ENCODE assay signal across 19 mouse cellular contexts in genomic region chr4:95900815-95901214, GRCm38 (mm10).
A peak's percentile ranks its signal among the peaks of the same experiment; 100 is the strongest.
DNase-seq lines count a peak whose midpoint lies in the region; ATAC-seq lines count a peak whose summit lies in the region.
"Had no signal": no experiment of that assay in that cellular context is flagged by ENCODE, and none has a peak within 500 bp of the region (broad histone marks: within the 10 kb centered on the region; RNA-seq: fewer than 3 reads in every experiment).

No protein-coding gene starts in this region.

- no peak overlapping the region for H3K27ac ChIP-seq in neural tube, embryonic 11.5 days (ENCODE audit: low read depth, low read length)
- no peak overlapping the region; the same call in 1 of the 2 replicates for H3K27ac ChIP-seq in neural tube, embryonic 15.5 days (replicated peaks)
- peak overlapping the region; percentile 80 for H3K27ac ChIP-seq in embryonic facial prominence, embryonic 10.5 days (replicated peaks)
- H3K27ac ChIP-seq in stomach, embryonic 15.5 days = peak overlapping the region; percentile 60
- H3K27ac ChIP-seq: layer of hippocampus, adult 2 months; neural tube, embryonic 12.5 days had no signal

- no peak overlapping the region for H3K4me2 ChIP-seq in neural tube, embryonic 11.5 days (ENCODE audit: low read depth)
- no peak overlapping the region for H3K4me2 ChIP-seq in neural tube, embryonic 15.5 days
- H3K4me2 ChIP-seq in stomach, embryonic 15.5 days = no peak overlapping the region
- H3K4me2 ChIP-seq: hindbrain, embryonic 13.5 days; lung, embryonic 14.5 days; neural tube, embryonic 12.5 days had no signal

- H3K9ac ChIP-seq in neural tube, embryonic 11.5 days (ENCODE audit: low read length) = no peak overlapping the region
- H3K9ac ChIP-seq in neural tube, embryonic 15.5 days (replicated peaks) = no peak overlapping the region
- no peak overlapping the region for H3K9ac ChIP-seq in stomach, embryonic 15.5 days
- H3K9ac ChIP-seq: hindbrain, embryonic 13.5 days; lung, embryonic 14.5 days; neural tube, embryonic 12.5 days had no signal

- no peak for ATAC-seq in neural tube, embryonic 11.5 days (ENCODE audit: insufficient read depth, low FRiP score, low TSS enrichment)
- no peak for ATAC-seq in neural tube, embryonic 15.5 days (ENCODE audit: low FRiP score)
- ATAC-seq in stomach, embryonic 15.5 days (ENCODE audit: insufficient read depth, low FRiP score, low read depth) = no peak
- ATAC-seq: midbrain, embryonic 16.5 days had no signal

- no peaks in the 10 kb centered on the region for H3K9me3 ChIP-seq in neural tube, embryonic 11.5 days (ENCODE audit: control insufficient read depth, low read length)
- H3K9me3 ChIP-seq in neural tube, embryonic 15.5 days (replicated peaks) = no peaks in the 10 kb centered on the region
- H3K9me3 ChIP-seq in embryonic facial prominence, embryonic 10.5 days = no peaks in the 10 kb centered on the region
- no peaks in the 10 kb centered on the region for H3K9me3 ChIP-seq in stomach, embryonic 15.5 days
- H3K9me3 ChIP-seq: hindbrain, embryonic 13.5 days; neural tube, embryonic 12.5 days had no signal

- H3K27me3 ChIP-seq in neural tube, embryonic 11.5 days (ENCODE audit: control insufficient read depth, insufficient read depth, low read length) = no peaks in the 10 kb centered on the region
- no peaks in the 10 kb centered on the region for H3K27me3 ChIP-seq in neural tube, embryonic 15.5 days (replicated peaks)
- H3K27me3 ChIP-seq in embryonic facial prominence, embryonic 10.5 days (replicated peaks; ENCODE audit: low read depth, poor library complexity, severe bottlenecking) = no peaks in the 10 kb centered on the region
- no peaks in the 10 kb centered on the region for H3K27me3 ChIP-seq in stomach, embryonic 15.5 days (replicated peaks)
- H3K27me3 ChIP-seq: hindbrain, embryonic 13.5 days; neural tube, embryonic 12.5 days had no signal

- H3K4me3 ChIP-seq in neural tube, embryonic 11.5 days (ENCODE audit: low read depth, low read length) = no peak overlapping the region
- H3K4me3 ChIP-seq in neural tube, embryonic 15.5 days (replicated peaks) = no peak overlapping the region
- H3K4me3 ChIP-seq in embryonic facial prominence, embryonic 10.5 days = no peak overlapping the region
- H3K4me3 ChIP-seq in stomach, embryonic 15.5 days (replicated peaks) = no peak overlapping the region
- H3K4me3 ChIP-seq: erythroblast, embryonic 14.5 days; hindbrain, embryonic 13.5 days; layer of hippocampus, adult 2 months; neural tube, embryonic 12.5 days had no signal

- WGBS in neural tube, embryonic 11.5 days = 52% methylated on average over 1 of the region's 1 CpGs
- 53% methylated on average over 1 of the region's 1 CpGs for WGBS in neural tube, embryonic 15.5 days
- 34% methylated on average over 1 of the region's 1 CpGs for WGBS in embryonic facial prominence, embryonic 10.5 days
- WGBS in stomach, embryonic 15.5 days = 15% methylated on average over 1 of the region's 1 CpGs

- peaks cover 5% of the 10 kb centered on the region; the same call in 1 of the 2 replicates for H3K4me1 ChIP-seq in neural tube, embryonic 11.5 days (ENCODE audit: control insufficient read depth, insufficient read depth, low read length)
- H3K4me1 ChIP-seq in neural tube, embryonic 15.5 days = peaks cover 8% of the 10 kb centered on the region
- H3K4me1 ChIP-seq in embryonic facial prominence, embryonic 10.5 days = peaks cover 61% of the 10 kb centered on the region
- H3K4me1 ChIP-seq in stomach, embryonic 15.5 days = peaks cover 32% of the 10 kb centered on the region; the same call in 1 of the 2 replicates

- no peaks in the 10 kb centered on the region for H3K36me3 ChIP-seq in neural tube, embryonic 11.5 days (ENCODE audit: control insufficient read depth, insufficient read depth, low read length)
- no peaks in the 10 kb centered on the region for H3K36me3 ChIP-seq in neural tube, embryonic 15.5 days
- no peaks in the 10 kb centered on the region for H3K36me3 ChIP-seq in embryonic facial prominence, embryonic 10.5 days (replicated peaks)
- no peaks in the 10 kb centered on the region for H3K36me3 ChIP-seq in stomach, embryonic 15.5 days
- H3K36me3 ChIP-seq: hindbrain, embryonic 13.5 days; neural tube, embryonic 12.5 days had no signal

- peak; percentile 26 for DNase-seq in neural tube, embryonic 11.5 days (ENCODE audit: low spot score)
- peak; percentile 60 for DNase-seq in embryonic facial prominence, embryonic 10.5 days (ENCODE audit: low spot score)
- DNase-seq in forelimb bud, embryonic 11.5 days (ENCODE audit: low read depth, low spot score) = peak; percentile 74
- DNase-seq in T-cell, adult 2 months (ENCODE audit: low spot score) = no peak
- no peak for DNase-seq in c-Kit-positive CD71-positive TER-119-positive erythroid progenitor cells, embryonic 14.5 days (ENCODE audit: low spot score)
- DNase-seq: adrenal gland, postnatal 25 days; cerebellum, postnatal 10 days; gastrocnemius, postnatal 36 days; liver; lung, embryonic 14.5 days; right cerebral cortex, postnatal 4 days; thymus, postnatal 14 days had no signal

Comparison
In these comparisons a context has a peak if more than half of its experiments do, and no peak if none do; other contexts are left out.
1. DNase-seq: peak in neural tube, embryonic 11.5 days (single experiment), embryonic facial prominence, embryonic 10.5 days (single experiment) and forelimb bud, embryonic 11.5 days (single experiment); none in T-cell, adult 2 months (single experiment) and c-Kit-positive CD71-positive TER-119-positive erythroid progenitor cells, embryonic 14.5 days (single experiment).
2. H3K27ac ChIP-seq: peak in embryonic facial prominence, embryonic 10.5 days (single experiment) and stomach, embryonic 15.5 days (single experiment); none in neural tube, embryonic 11.5 days (single experiment) and neural tube, embryonic 15.5 days (single experiment).